Mouse (Mus musculus): ENCODE measurements around the gene Fam222b.
"Not testable (repeated sequence)": the region's sequence is repeated elsewhere in the genome, so short reads cannot be mapped to it uniquely, and the experiment has no call there.

The Fam222b gene

DNA sequence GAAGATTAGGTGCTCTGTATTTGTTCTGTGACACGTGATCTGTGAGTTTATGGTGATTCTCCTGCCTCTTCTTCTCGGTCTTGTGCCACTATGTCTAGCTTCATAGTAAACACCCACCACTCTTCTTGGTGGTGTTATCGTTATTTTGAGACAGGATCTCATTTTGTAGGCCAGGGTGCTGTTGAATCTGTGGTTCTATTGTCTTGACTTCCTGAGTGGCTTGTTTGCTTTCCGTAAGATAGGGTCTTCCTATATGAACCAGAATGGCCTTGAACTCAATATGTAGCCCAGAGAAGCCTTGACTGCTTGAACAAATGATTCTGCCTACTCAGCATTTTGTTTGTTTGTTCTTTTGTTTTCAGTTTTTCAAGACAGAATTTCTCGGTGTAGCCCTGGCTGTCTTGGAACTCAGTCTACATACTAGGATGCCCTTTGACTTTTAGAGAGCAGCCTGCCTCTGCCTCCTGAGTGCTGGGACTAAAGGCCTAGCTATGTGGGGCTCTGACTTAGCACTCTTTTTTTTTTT, 6.6 kb upstream of the Fam222b start:
- no peak for DNase-seq (ENCODE audit: low spot score in 2 of 2)

DNA sequence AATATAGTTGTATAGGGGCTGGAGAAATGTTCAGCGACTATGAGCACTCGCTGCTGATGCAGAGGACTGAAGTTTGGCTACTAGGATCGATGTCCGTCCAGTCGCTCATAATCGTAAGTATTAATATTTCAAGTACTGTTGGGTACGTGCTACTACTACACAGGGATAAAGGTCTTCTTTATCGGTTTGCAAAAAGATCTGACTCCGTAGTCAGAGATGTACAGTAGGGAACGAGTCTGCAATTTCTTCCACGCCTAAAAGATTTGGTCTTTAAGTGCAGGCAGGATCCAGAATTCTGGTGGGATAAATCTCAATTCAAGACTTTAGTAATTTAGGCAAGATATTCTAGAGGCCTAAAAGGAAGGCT, 340 bp upstream of the Fam222b start:
- DNase-seq (ENCODE audit: low spot score in 2 of 2), result no peak

DNA sequence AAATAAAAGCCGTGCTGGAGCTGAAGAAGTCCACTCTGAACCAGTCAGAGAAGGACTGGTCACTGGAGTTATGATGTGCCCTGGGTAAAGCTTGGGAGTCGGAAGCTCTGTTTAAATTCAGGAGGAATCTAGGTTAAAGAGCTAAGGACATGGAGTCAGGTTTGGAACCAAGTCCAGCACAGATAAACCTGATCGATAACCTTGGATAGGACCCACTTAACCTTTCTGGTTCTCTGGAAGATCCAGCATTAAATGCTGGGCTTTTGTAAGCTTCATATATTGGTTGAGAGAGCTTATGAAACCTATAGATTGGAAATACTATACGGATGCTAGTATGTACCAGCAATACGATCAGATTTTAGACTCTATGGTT, 670 bp downstream of the Fam222b start:
- no peak for DNase-seq (ENCODE audit: low spot score in 2 of 2)

DNA sequence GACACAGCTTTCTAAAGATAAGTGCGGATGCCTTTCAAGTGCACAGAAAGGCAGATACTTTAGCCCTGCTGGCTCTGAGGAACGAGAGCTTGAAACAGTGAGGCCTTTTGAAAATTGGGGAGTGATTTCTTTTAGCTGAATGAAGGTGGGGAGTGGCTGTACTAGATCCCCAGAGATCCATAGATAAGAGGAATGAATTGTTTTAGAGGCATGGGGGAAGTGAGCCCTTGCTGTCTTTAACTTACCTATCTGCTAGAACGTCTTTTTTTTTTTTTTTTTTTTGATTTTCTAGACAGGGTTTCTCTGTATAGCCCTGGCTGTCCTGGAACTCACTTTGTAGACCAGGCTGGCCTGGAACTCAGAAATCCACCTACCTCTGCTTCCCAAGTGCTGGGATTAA, 2.6 kb downstream of the Fam222b start:
- DNase-seq (ENCODE audit: low spot score in 2 of 2), result no peak

DNA sequence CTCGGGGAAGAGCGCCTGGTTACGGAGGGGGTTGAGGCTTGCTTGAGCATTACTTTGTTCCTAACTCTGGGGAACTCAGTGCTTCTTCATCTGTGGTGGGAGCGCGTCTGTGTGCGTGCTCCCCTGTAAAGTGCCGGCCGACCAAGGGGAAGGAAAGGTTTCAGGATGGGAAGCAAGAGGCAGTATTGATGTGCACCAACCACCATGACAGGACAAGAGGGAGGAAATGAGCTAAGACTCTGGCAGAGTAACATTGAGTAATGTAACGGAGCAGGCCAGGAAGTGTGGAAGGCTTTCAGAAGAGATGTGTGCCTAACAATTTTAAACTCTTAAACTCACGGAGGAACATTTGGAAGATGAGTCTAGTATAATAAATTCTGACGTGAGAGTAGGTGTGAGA, 6.3 kb downstream of the Fam222b start:
- no peak for DNase-seq (ENCODE audit: low spot score in 2 of 2)

DNA sequence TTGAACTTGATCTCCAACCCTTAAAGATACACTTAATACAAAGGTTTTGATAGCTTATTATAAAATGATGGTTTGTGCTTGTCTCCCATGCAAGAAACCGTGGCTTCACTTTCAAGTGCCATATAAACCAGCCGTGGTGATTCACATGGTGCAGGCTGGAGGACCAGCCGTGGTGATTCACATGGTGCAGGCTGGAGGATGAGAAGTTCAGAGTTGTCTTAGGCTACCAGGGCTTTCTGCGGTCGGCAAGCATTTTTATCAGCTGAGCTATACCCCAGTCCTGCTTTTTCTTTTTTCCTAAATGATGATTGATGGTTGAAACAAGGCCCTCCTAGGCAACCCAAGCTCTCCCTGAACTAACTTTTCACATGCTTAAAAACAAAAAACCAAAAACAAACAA, 7.7 kb downstream of the Fam222b start:
- DNase-seq (ENCODE audit: low spot score in 2 of 2), result no peak

DNA sequence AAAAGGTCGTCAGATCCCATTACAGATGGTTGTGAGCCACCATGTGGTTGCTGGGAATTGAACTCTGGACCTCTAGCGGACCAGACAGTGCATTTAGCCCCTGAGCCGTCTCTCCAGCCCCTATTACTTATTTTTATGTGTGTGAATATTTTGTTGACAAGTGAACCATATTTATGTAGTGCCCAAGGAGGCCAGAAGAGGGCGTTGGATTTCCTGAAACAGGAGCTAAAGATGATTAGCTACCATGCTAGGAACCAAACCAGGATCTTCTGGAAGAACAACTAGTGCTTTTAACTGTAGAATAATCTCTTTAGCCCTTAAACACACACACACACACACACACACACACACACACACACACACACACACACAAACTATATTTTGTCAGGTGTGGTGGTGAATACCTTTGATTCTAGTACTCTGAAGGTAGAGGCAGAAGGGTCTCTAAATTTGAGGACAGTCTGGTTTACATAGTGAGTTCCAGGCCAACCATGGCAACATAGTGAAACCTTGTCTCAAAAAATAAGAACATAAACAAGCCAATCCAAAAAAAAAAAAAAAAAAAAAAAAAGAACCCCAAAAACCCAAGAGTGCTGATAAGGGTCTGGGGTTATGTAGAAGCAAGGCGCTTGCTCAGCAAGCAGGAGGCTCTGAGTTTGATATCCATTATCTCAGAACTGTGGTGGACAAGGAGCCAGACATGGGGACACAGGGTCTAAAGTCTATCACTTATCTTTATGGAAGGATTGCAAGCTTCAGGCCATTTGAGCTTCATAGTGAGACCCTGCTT, 8.7 kb downstream of the Fam222b start:
- no peak for DNase-seq (ENCODE audit: low spot score in 2 of 2)

DNA sequence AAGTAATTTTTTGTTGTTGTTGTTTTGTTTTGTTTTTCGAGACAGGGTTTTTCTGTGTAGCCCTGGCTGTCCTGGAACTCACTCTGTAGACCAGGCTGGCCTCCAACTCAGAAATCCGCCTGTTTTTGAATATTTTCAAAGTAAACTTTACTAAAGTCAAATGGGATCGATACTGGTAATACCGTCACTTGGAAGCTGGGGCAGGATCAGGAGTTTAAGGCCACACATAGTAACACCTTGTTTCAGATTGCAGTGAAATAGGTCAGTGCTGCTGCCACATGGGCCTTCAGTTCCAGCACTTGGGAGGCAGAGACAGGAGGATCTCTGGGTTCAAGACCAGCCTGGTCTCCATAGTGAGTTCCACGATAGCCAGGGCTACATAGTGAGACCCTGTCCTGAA, 10.0 kb downstream of the Fam222b start:
- DNase-seq (ENCODE audit: low spot score in 2 of 2), result no peak

DNA sequence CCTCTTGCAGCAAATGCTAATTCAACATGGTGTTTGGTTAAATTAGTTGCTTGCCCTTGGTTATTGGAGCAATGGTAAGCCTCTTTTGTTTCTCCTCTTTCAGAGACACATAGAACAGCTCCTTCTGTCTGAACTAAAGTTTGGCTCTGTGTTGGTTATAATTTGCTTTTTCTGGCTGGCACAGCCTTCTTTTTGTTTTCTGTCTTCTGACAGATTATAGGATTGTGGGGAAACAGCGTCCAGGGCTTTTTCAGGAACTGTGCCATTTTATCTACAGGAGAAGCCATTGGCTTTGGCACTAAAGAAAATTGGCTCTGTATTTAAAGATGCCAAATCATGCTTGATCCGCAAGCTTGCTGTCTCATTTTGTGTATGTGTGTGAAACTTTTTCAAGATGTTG, 19.2 kb downstream of the Fam222b start:
- DNase-seq (ENCODE audit: low spot score in 2 of 2), result no peak

DNA sequence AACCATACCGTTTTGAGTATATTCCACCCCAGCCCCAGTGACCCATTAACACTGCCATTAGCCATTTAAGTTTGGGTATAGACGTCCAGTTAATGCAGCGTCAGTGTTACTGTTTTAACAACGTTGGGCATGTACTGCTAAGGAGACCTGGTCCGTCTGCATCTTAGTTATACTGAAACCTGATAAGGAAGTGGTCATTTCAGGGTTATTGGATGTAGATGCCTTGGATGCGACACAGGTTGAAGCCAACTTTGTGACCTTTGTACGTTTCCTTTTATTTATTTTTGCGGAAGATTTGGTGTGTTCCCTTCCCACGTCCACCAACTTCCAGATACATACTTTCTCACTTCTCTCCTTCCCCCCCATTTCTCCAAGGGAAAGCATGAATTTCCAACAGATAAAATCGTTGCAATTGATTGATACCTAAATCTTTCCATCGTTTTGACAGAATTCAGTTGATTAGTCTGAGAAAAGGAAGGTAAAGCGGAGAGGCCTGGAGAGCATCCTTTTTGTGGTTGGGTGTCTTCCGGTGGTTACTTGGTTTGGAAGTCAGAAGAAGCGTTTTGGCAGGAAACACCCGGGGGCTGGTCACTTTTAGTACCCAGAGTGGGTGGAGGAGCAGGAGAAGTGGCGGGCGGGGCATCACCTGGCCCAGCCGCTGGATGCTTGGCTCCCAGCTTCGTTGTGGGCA, 20.4 kb downstream of the Fam222b start:
- DNase-seq (ENCODE audit: low spot score in 2 of 2), result no peak

DNA sequence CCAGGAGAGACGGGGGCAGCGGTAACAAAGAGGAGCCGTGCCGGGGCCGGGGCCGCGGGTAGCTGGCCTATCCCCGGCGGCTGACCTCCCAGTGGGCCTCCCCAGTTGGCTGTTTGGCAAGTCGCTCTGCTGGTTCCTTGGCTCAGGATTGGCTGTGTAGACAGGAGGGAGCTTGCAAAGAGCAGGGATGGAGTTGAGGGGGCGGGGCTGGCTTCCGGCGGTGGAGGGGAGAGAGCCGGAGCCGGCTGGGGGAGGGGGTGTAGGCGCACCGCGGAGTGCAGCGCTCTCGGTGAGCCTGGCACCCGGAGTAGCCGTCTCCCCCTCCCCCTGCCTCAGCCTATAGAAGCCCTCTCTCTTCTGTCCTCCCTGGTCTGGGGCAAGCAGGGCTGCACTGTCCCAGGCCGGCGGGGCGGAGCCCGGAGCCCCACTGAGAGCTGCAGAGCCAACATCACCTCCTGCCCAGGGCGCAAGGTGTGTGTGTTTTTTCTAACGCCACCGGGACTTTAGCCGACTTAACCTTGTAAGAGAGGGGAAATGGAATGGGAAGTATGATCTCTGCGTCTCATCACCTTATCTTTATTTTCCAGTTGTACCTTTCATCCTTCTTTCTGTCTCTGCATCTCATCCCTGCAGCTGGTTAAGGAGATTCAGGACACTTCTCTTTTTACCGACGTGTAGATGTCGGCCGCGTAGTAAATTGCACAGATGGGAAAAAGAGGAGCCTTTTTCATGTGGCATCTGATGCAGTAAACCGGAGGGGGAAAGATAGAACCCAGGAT, 21.1 kb downstream of the Fam222b start:
- DNase-seq (ENCODE audit: low spot score in 2 of 2), result peak; percentile 88 to 90

DNA sequence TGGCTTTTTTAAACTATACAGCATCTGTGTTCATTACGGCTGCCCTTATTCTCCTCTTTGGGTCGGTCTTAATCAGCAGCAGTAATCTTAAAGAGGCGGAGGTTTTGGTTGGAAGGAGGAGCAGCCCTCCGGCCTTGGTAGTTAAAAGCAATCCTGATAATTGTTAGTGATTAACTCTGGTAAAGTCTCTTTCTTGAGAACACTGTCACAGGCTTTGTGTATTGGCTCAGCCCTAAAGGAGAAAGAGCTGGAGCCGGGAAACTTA, 21.6 kb downstream of the Fam222b start:
- DNase-seq (ENCODE audit: low spot score in 2 of 2), result no peak

DNA sequence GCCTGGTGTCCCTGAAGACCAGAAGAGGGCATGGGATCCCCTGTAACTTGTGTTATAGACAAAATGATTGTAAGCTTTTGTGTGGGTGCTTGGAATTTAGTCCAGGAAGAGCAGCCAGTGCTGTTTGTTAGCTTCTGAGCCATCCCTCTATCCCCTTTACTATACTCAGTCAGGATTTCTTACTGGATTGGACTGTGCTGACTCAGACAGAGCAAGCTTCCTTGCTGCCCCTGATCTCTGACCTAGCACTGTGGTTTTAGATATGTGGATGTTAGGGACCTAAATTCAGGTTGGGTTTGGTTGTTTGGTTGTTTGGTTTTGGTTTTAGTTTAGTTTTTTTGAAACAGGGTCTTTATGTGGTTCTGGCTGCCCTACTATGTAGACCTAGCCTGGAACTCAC, 24.0 kb downstream of the Fam222b start:
- no peak for DNase-seq (ENCODE audit: low spot score in 2 of 2)

DNA sequence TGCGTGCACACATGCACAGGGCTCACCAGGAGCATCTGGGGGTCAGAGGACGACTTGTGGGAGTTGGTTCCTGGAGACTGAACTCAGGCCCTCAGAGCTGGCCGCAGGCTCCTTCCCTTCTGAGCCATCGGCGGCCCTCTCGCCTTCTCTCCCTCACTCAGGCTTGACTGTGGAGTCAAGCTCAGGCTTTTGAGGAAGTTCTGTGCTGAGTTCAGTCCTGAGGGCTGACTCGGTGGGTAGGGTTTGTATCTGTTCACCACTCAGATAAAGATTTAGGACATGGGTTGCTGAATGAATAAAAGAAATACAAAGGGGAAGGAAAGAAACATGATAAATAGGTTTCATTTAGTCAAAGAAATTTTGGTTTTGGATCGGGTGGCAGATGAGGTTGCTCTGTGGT, 25.4 kb downstream of the Fam222b start:
- DNase-seq (ENCODE audit: low spot score in 2 of 2), result no peak

DNA sequence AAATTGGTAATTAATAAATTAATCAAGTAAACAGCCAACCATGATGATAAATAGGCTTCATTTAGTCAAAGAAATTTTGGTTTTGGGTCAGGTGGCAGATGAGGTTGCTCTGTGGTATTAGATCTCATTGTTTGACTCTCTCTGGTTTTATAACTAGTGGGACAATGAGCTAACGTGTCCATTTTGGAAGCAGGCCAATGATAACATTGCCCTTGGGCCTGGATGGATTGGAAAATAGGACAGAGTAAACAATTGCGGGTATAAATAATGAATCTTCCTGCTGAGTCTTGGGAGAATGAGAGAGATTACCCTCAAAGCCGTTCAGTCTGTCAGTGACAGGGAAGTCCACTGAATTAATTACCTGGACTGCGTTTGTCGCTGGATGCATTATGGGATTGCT, 26.7 kb downstream of the Fam222b start:
- DNase-seq (ENCODE audit: low spot score in 2 of 2), result no peak

DNA sequence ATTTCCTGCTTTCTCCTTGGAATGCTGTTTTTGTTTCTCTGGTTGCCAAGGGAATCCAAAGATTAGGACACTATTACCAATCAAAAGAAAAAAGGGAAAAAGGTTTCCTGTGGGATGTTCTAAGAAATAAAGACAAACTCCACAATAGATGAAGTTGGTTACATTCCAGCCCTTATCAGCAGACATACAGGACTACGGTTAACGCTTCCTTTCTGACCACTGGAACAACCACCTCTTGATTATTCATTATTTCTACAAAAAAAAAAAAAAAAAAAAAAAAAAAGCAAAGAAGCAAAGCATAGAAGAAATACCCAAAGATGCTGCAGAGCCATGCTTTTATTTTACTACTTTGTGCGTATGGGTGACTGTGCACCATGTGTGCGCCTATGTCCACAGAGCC, 28.4 kb downstream of the Fam222b start:
- DNase-seq (ENCODE audit: low spot score in 2 of 2), result no peak

DNA sequence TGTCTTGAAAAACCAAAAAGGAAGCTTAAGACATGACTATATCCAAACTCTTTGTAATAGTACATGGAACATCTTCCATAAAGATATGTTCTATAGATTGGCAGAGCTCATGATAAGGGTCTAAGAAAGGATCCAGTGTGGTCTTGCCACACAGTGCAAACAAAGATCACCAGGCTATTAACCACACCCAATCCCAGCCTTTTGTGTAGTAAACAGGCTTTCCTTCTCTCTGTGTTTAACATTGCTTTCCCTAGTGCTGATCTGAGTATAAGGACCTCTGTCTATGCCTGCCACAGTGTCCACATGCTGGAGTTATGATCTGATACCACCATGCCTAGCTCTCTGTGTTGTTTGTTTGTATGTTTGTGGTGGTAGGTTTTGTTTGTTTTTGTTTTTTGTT, 29.3 kb downstream of the Fam222b start:
- no peak for DNase-seq (ENCODE audit: low spot score in 2 of 2)

DNA sequence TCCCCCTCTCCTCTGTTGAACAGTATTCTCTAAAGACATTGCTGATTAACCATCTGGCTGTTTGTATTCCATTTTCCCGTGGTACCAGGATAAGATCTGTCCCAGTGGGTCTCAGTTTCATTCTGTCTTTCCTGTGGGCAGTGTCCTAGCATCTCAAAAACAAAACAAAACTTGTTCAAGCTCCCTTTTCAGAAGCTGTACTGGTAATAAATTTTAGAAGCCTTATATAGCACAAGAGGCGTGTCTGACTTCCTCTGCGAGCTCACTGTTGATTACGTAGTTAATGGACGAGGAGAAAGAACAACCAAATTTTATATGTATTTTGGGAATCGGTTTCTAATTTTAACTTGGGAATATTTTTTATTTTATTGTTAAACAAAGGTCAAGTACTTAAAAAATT, 31.2 kb downstream of the Fam222b start:
- DNase-seq (ENCODE audit: low spot score in 2 of 2), result no peak

DNA sequence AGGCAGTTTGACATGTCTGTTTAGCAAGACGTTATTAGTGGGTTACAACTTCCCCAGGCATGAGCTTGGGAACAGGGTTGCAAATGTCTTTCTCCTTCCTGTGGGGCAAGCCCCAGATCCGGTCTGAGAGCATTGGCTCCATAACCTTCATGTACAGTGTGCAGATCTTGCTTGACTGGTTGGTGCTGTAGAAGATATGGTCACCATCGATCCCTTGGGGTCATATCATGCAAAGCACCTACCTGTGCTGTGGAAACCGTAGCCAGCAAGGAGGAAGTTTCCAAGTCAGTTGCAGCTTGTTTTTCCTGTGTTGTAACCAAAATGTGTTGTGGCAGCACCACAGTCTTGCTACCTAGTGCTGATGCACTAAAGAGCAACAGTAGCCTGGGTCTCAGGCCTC, 32.3 kb downstream of the Fam222b start:
- DNase-seq (ENCODE audit: low spot score in 2 of 2), result no peak

DNA sequence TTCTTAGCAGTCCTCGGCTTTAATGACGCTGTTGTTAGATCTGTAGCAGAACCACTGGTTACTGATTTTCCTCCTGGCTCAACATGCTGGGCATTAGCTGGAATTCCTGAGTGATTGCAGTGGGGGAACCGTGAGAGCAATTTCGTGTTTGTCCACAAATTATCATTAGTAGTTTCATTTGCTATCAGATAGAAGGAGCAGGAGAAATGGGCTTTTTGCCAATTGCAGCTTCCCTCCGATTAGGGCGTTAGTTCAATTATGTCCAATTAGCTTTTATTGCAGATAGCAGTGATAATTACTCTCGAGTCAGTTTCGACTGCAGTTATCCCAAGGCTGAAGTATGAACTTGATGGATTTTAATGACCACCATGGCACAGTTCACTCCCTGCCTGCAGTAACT, 35.0 kb downstream of the Fam222b start:
- DNase-seq (ENCODE audit: low spot score in 2 of 2), result no peak

DNA sequence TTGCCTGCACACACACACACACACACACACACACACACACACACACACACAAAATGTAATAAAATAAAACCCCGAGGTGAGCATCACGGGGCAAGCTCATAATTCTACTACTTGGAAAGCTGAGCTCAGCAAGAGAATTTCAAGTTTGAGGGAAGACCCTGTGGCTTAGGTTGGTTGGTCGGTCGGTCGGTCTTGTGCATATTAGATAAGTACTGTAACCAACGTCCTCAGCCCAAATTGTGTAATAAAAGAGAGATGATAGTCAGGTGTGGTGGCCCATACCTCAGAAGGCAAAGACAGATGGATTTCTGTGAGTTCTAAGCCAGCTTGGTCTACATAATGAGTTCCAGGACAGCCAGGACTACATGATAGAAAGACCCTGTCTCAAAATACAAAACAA, 39.5 kb downstream of the Fam222b start:
- no peak for DNase-seq (ENCODE audit: low spot score in 2 of 2)

DNA sequence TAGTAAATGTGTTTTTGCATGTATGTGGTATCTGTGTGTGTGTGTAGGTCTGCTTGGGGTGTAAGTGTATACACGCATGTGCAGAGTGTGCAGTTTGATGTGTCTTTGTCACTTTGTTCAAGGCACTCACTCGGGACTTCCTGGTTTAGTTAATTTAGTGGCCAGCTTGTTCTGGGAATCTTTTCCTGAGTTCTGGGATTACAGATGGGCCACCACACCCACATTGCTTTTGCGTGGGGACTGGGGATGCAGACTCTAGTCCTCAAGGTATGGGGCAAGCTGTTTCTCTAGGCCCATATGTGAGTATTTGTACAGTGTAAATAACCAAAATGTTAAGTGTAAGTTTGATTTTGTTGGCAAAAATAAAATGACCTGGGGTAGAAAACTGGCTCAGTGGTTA, 39.9 kb downstream of the Fam222b start:
- DNase-seq (ENCODE audit: low spot score in 2 of 2), result no peak

DNA sequence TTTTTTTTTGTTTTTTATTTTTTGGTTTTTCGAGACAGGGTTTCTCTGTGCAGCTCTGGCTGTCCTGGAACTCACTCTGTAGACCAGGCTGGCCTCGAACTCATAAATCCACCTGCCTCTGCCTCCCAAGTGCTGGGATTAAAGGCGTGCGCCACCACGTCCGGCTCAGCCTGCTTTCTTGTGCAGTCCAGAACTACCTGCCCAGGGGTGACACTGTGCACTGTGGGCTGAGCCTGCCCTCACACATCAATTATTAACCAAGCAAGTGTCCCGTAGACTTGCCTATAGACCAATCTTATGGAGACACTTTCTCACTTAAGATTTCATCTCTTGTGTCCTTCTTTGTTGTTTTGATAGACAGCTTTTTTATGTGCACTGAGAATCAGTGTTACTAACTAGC, 40.9 kb downstream of the Fam222b start:
- not testable (repeated sequence) for DNase-seq (ENCODE audit: low spot score in 2 of 2)

Measured in frontal cortex, postnatal 14 days (tissue).